Mouse (Mus musculus): ENCODE measurements around the gene Glis1.
"Not testable (repeated sequence)": the region's sequence is repeated elsewhere in the genome, so short reads cannot be mapped to it uniquely, and the experiment has no call there.

Glis1 gene

GRCm38 (mm10) chr4:107577146-107577839 lies 142.9 kb downstream of the Glis1 start:
- DNase-seq (ENCODE audit: low spot score), result no peak

- no peak for DNase-seq (ENCODE audit: low spot score)
These were observed 146.5 kb downstream of the Glis1 start for GRCm38 (mm10) chr4:107580883-107581282.

GRCm38 (mm10) chr4:107586391-107586790 lies 152.0 kb downstream of the Glis1 start:
- no peak for DNase-seq (ENCODE audit: low spot score)

- no peak for DNase-seq (ENCODE audit: low spot score)
These were observed 154.2 kb downstream of the Glis1 start for GRCm38 (mm10) chr4:107588637-107589036.

GRCm38 (mm10) chr4:107589046-107589445 lies 154.7 kb downstream of the Glis1 start:
- DNase-seq (ENCODE audit: low spot score), result no peak

GRCm38 (mm10) chr4:107590805-107591534 lies 156.6 kb downstream of the Glis1 start:
- DNase-seq (ENCODE audit: low spot score), result no peak

- peak; percentile 31 for DNase-seq (ENCODE audit: low spot score)
These were observed 159.0 kb downstream of the Glis1 start for GRCm38 (mm10) chr4:107593426-107593825.

GRCm38 (mm10) chr4:107597226-107597897 lies 163.0 kb downstream of the Glis1 start:
- no peak for DNase-seq (ENCODE audit: low spot score)

- no peak for DNase-seq (ENCODE audit: low spot score)
These were observed 163.6 kb downstream of the Glis1 start for GRCm38 (mm10) chr4:107597898-107598580.

GRCm38 (mm10) chr4:107598581-107598958 lies 164.2 kb downstream of the Glis1 start:
- DNase-seq (ENCODE audit: low spot score), result not testable (repeated sequence)

GRCm38 (mm10) chr4:107602284-107602683 lies 167.9 kb downstream of the Glis1 start:
- DNase-seq (ENCODE audit: low spot score), result peak; percentile 25

- DNase-seq (ENCODE audit: low spot score), result peak; percentile 54
These were observed 168.4 kb downstream of the Glis1 start for GRCm38 (mm10) chr4:107602787-107603186.

GRCm38 (mm10) chr4:107603208-107603607 lies 168.8 kb downstream of the Glis1 start:
- DNase-seq (ENCODE audit: low spot score), result no peak

- DNase-seq (ENCODE audit: low spot score), result no peak
These were observed 171.7 kb downstream of the Glis1 start for GRCm38 (mm10) chr4:107605964-107606602.

- DNase-seq (ENCODE audit: low spot score), result no peak
These were observed 175.4 kb downstream of the Glis1 start for GRCm38 (mm10) chr4:107609775-107610174.

GRCm38 (mm10) chr4:107611888-107612650 lies 177.7 kb downstream of the Glis1 start:
- no peak for DNase-seq (ENCODE audit: low spot score)

GRCm38 (mm10) chr4:107617596-107618230 lies 183.3 kb downstream of the Glis1 start:
- peak; percentile 81 for DNase-seq (ENCODE audit: low spot score)

- DNase-seq (ENCODE audit: low spot score), result no peak
These were observed 185.1 kb downstream of the Glis1 start for GRCm38 (mm10) chr4:107619487-107619886.

GRCm38 (mm10) chr4:107621366-107621765 lies 187.0 kb downstream of the Glis1 start:
- DNase-seq (ENCODE audit: low spot score), result peak; percentile 65

GRCm38 (mm10) chr4:107622296-107622695 lies 187.9 kb downstream of the Glis1 start:
- DNase-seq (ENCODE audit: low spot score), result no peak

GRCm38 (mm10) chr4:107623916-107624315 lies 189.5 kb downstream of the Glis1 start:
- peak; percentile 67 for DNase-seq (ENCODE audit: low spot score)

All from adipocyte (in vitro differentiated cells).